Mouse (Mus musculus): Measurements from ENCODE around the gene A3galt2. TPM values are rescaled to one million over a fixed set of nuclear protein-coding genes. Genes with fewer than 3 reads are reported as not detected.

The A3galt2 gene
- polyA plus RNA-seq, 1 experiment from 2014 or later, result 0.30 TPM

DNA sequence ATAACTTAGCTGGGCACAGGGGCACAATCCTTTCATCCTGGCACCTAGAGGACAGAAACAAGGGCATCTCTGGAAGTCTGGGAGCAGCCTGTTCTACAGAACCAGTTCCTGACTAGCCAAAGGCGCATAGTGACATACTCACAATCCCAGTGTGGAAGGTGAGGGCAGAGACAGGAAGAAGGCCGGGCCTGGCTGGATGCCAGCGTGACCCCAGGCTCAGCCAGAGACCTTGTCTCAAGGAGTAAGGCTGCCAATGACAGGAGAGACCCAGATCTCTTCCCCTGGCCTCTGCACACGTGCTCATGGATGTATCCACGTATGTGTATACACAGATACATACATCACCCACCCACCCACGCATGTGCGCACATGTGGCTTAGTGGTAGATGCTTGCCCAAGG is 26.9 kb downstream of the A3galt2 start:
- H3K9me3 ChIP-seq (ENCODE audit: control insufficient read depth, low read length), result no peaks in the 10 kb centered on the region
- no peak overlapping the region for H3K4me3 ChIP-seq (ENCODE audit: low read length)
- no peaks in the 10 kb centered on the region for H3K27me3 ChIP-seq (ENCODE audit: control insufficient read depth, insufficient read depth, low read depth, low read length)
- no peak overlapping the region for H3K27ac ChIP-seq (ENCODE audit: low read length)
- ATAC-seq (ENCODE audit: low read depth), result no peak
- peaks cover 3% of the 10 kb centered on the region; the same call in 1 of the 2 replicates for H3K4me1 ChIP-seq (replicated peaks; ENCODE audit: control insufficient read depth, insufficient read depth, low read length)
- no peak overlapping the region for H3K9ac ChIP-seq (ENCODE audit: low read length)
- H3K4me2 ChIP-seq (ENCODE audit: low read depth, low read length), result no peak overlapping the region
- peaks cover 62% of the 10 kb centered on the region for H3K36me3 ChIP-seq (ENCODE audit: control insufficient read depth, insufficient read depth, low read length)
- WGBS, result 74% methylated on average over 7 of the region's 7 CpGs

DNA sequence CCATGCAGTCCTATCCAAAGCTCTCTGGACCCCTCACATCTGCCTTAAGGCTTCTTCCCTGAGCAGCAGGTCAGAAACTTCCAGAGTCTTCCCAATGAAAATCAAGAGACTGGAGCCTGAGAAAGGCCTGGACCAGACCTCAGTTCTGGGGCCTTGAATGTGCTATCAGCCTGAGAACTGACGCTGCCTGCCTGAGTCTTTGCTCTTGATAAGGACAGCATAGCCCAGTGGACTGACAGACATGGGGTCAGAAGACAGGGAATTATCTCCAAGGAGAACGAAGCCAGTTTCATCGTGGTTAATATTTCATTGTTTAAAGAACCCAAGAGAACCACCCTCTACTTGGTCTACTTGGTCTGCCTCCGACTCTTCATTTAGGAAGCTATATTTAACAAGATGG is 27.5 kb downstream of the A3galt2 start:
- H3K4me2 ChIP-seq (ENCODE audit: low read depth, low read length), result no peak overlapping the region
- no peak overlapping the region for H3K9ac ChIP-seq (ENCODE audit: low read length)
- no peaks in the 10 kb centered on the region for H3K9me3 ChIP-seq (ENCODE audit: control insufficient read depth, low read length)
- H3K27ac ChIP-seq (ENCODE audit: low read length), result no peak overlapping the region
- H3K27me3 ChIP-seq (ENCODE audit: control insufficient read depth, insufficient read depth, low read depth, low read length), result no peaks in the 10 kb centered on the region
- H3K36me3 ChIP-seq (ENCODE audit: control insufficient read depth, insufficient read depth, low read length), result peaks cover 64% of the 10 kb centered on the region
- H3K4me3 ChIP-seq (ENCODE audit: low read length), result no peak overlapping the region
- no peak for ATAC-seq (ENCODE audit: low read depth)
- peaks cover 3% of the 10 kb centered on the region; the same call in 1 of the 2 replicates for H3K4me1 ChIP-seq (replicated peaks; ENCODE audit: control insufficient read depth, insufficient read depth, low read length)
- 57% methylated on average over 4 of the region's 4 CpGs for WGBS

DNA sequence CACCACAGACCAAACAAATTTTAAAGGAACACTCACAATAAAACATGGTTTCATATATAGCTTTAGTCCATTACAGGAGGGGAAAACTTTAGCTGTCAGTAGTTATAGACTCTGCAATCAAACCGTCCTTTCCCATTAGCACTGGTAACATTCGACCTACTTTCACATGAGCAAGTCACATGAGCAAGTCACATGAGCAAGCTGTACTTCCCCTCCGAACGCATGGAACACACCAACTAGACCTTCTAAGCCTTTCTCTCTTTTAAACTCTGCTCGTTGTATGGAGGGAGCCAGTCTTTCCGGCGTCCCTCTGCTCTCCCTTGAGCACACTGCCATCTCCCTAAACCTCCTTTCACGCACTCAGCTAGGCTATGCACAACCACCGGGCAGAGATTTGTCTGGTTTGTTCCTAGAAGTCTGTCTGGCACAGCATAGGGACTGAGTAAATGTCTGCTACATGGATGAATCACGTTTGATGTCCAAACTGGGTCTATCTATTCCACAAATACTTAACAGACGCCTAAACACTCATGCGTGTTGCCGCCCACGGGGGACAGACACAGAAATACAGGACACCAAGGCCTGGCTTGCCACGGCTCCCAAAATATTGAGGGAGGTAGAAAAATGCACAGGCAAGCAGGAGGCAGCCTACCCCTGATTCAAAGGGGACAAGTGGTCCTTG is 29.9 kb downstream of the A3galt2 start:
- WGBS, result 87% methylated on average over 15 of the region's 15 CpGs
- no peak overlapping the region for H3K4me3 ChIP-seq (ENCODE audit: low read length)
- H3K9me3 ChIP-seq (ENCODE audit: control insufficient read depth, low read length), result no peaks in the 10 kb centered on the region
- H3K36me3 ChIP-seq (ENCODE audit: control insufficient read depth, insufficient read depth, low read length), result peaks cover 53% of the 10 kb centered on the region
- H3K4me1 ChIP-seq (replicated peaks; ENCODE audit: control insufficient read depth, insufficient read depth, low read length), result peaks cover 3% of the 10 kb centered on the region; the same call in 1 of the 2 replicates
- no peak overlapping the region for H3K4me2 ChIP-seq (ENCODE audit: low read depth, low read length)
- no peak overlapping the region for H3K9ac ChIP-seq (ENCODE audit: low read length)
- H3K27ac ChIP-seq (ENCODE audit: low read length), result no peak overlapping the region
- no peaks in the 10 kb centered on the region for H3K27me3 ChIP-seq (ENCODE audit: control insufficient read depth, insufficient read depth, low read depth, low read length)
- no peak for ATAC-seq (ENCODE audit: low read depth)

DNA sequence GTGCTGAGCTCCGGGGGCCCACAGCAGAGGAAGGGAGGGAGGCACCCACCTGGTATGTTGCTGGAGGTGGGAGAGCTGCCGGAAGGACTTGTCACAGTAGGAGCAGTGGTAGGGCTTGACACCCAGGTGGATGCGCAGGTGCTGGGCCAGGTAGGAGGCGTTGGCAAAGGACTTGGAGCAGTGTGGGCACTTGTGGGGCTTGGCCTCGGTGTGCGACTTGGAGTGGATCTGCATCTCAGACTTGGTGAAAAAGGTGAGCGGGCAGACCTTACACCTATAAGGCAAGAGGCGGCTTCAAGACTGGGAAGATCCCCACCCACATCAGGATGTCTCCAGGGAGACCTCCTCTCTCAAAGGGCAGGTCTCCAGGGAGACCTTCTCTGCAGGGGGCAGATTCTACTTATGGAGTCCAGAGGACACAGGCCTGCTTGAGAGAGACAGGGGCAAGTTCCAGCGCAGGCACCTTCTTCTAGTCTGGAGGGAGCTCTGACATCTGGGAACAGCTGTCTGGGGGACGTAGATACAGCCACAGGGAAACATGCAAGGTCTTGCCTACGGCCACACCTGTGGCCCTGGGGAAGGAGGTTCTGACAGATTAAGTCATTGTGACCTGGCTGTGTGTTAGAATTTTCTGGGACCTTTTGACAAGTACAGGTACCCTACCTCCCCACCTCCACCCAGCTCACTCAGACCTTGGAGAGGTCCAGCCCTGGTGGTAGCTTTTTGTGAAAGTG is 30.9 kb downstream of the A3galt2 start:
- H3K36me3 ChIP-seq (ENCODE audit: control insufficient read depth, insufficient read depth, low read length), result peaks cover 50% of the 10 kb centered on the region
- no peak overlapping the region for H3K9ac ChIP-seq (ENCODE audit: low read length)
- H3K27ac ChIP-seq (ENCODE audit: low read length), result no peak overlapping the region
- no peaks in the 10 kb centered on the region for H3K27me3 ChIP-seq (ENCODE audit: control insufficient read depth, insufficient read depth, low read depth, low read length)
- no peaks in the 10 kb centered on the region for H3K9me3 ChIP-seq (ENCODE audit: control insufficient read depth, low read length)
- ATAC-seq (ENCODE audit: low read depth), result no peak
- no peak overlapping the region for H3K4me3 ChIP-seq (ENCODE audit: low read length)
- peaks cover 8% of the 10 kb centered on the region; the same call in 1 of the 2 replicates for H3K4me1 ChIP-seq (replicated peaks; ENCODE audit: control insufficient read depth, insufficient read depth, low read length)
- WGBS, result 91% methylated on average over 10 of the region's 11 CpGs
- H3K4me2 ChIP-seq (ENCODE audit: low read depth, low read length), result no peak overlapping the region

DNA sequence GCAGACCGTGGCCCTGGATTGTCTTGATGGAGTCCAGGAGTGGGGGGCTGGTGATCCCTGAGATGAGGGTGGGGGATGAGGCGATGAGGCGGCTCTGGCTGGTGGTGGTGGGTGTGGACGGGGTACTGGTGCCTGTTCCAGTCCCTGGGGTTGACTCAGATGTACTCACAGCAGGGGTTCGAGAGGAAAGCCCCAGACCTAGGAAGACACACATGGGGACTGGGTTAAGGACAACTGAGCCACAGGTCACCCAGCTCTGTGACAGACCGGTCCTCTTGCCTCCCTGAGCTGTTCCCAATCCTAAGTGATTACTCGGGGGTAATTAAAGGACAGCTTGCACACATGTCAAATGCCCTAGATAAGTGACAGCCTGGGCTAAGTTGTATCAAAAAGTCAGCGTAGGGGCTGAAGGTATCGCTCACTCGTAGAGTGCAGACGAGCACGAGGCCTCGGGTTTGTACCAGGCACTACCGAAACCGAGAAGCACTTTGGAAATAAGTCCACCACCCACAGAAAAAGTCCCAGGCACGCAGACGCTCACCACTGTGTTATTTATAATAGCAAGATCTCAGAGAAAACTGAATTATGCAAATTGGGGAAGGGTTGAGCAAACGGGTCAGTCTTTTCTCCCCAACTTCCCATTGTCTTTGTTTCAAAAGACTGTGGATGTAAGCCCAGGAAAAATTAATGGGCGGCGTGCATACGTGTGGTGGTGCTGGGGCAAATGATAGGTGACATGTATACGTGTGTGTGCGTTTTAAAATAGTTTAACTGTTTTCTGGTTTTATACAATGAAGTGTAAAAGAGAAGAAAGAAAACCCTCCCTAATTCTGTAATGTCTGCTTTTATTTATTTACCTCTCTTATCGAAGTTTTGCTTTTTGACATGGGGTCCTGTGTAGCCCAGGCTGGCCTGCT is 32.1 kb downstream of the A3galt2 start:
- ATAC-seq (ENCODE audit: low read depth), result no peak
- no peak overlapping the region for H3K4me3 ChIP-seq (ENCODE audit: low read length)
- H3K9ac ChIP-seq (ENCODE audit: low read length), result no peak overlapping the region
- peaks cover 40% of the 10 kb centered on the region for H3K36me3 ChIP-seq (ENCODE audit: control insufficient read depth, insufficient read depth, low read length)
- WGBS, result 90% methylated on average over 24 of the region's 24 CpGs
- no peak overlapping the region for H3K27ac ChIP-seq (ENCODE audit: low read length)
- H3K27me3 ChIP-seq (ENCODE audit: control insufficient read depth, insufficient read depth, low read depth, low read length), result no peaks in the 10 kb centered on the region
- H3K4me1 ChIP-seq (replicated peaks; ENCODE audit: control insufficient read depth, insufficient read depth, low read length), result peaks cover 6% of the 10 kb centered on the region; the same call in 1 of the 2 replicates
- no peaks in the 10 kb centered on the region for H3K9me3 ChIP-seq (ENCODE audit: control insufficient read depth, low read length)
- no peak overlapping the region for H3K4me2 ChIP-seq (ENCODE audit: low read depth, low read length)

DNA sequence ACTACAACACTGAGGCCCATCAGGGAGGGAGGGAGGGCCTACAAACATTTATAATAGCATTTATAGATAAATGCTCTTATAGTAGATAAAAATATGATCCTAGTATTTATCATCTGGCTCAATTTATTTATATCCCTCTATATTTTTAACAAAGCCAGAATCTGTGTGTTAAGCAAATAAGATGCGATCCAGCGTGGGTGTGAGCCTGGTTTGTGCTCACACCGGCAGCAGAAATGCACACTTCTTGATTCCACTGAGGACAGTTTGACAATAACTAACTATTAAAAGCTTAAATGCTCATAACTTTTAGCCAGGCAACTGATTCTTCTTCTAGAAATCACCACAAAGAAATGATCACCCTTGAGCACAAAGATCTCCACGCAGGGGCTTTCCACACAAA is 32.9 kb downstream of the A3galt2 start:
- no peaks in the 10 kb centered on the region for H3K9me3 ChIP-seq (ENCODE audit: control insufficient read depth, low read length)
- H3K27me3 ChIP-seq (ENCODE audit: control insufficient read depth, insufficient read depth, low read depth, low read length), result no peaks in the 10 kb centered on the region
- H3K9ac ChIP-seq (ENCODE audit: low read length), result no peak overlapping the region
- ATAC-seq (ENCODE audit: low read depth), result no peak
- H3K4me2 ChIP-seq (ENCODE audit: low read depth, low read length), result no peak overlapping the region
- no peak overlapping the region for H3K27ac ChIP-seq (ENCODE audit: low read length)
- peaks cover 39% of the 10 kb centered on the region for H3K36me3 ChIP-seq (ENCODE audit: control insufficient read depth, insufficient read depth, low read length)
- H3K4me1 ChIP-seq (replicated peaks; ENCODE audit: control insufficient read depth, insufficient read depth, low read length), result peaks cover 5% of the 10 kb centered on the region; the same call in 1 of the 2 replicates
- no peak overlapping the region for H3K4me3 ChIP-seq (ENCODE audit: low read length)
- WGBS, result 94% methylated on average over 4 of the region's 4 CpGs

DNA sequence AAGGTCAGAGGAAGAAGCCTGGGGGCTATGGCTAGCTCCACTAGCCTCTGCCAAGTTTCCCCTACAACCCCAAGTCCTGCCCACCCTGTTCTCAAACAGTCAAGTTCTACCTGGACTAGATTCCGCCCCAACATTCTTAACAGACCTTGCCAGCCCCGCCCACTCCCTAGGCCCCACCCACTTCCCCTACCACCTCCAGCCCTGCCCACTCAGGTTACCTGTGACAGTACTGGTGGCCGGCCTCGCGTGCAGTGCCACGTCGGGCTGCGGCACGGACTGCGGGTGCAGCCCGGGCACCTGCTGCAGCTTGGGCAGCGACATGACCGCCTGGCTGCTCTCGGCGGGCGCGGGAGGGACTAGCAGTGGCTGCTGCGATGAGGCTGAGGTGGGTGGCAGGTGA is 34.5 kb downstream of the A3galt2 start:
- Histone ChIP-seq H3K27ac (ENCODE audit: low read length) (no peak overlapping the region), H3K4me3 (ENCODE audit: low read length) (no peak overlapping the region), H3K9ac (ENCODE audit: low read length) (no peak overlapping the region), H3K4me1 (replicated peaks; ENCODE audit: control insufficient read depth, insufficient read depth, low read length) (peaks cover 5% of the 10 kb centered on the region; the same call in 1 of the 2 replicates), H3K27me3 (ENCODE audit: control insufficient read depth, insufficient read depth, low read depth, low read length) (no peaks in the 10 kb centered on the region), H3K4me2 (ENCODE audit: low read depth, low read length) (no peak overlapping the region), H3K9me3 (ENCODE audit: control insufficient read depth, low read length) (no peaks in the 10 kb centered on the region), H3K36me3 (ENCODE audit: control insufficient read depth, insufficient read depth, low read length) (peaks cover 29% of the 10 kb centered on the region)
- 42% methylated on average over 18 of the region's 18 CpGs for WGBS
- ATAC-seq (ENCODE audit: low read depth), result peak; percentile 75

DNA sequence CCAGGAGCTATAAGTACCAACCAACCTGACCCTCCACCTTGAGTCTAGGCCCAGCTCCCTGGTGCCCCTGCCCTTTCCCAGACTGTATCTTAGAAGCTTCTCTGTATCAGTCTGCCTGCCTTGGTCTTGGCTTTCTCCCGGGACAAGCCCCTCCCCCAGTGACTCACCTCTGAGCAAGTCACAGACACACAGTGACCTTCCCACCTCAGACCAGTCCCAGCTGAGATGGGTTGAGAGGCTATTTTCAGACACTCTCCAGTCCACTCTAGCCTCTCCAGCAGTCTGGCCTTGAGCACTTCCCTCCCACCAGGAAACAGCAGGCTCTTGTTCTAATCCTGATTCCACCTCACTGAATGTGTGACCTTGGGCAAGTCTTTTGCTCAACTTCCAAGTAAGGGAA is 38.5 kb downstream of the A3galt2 start:
- 14% methylated on average over 1 of the region's 1 CpGs for WGBS
- no peak for ATAC-seq (ENCODE audit: low read depth)
- no peaks in the 10 kb centered on the region; the same call in 1 of the 2 replicates for H3K36me3 ChIP-seq (ENCODE audit: control insufficient read depth, insufficient read depth, low read length)
- no peak overlapping the region for H3K4me3 ChIP-seq (ENCODE audit: low read length)
- H3K9ac ChIP-seq (ENCODE audit: low read length), result no peak overlapping the region
- peaks cover 27% of the 10 kb centered on the region for H3K4me1 ChIP-seq (replicated peaks; ENCODE audit: control insufficient read depth, insufficient read depth, low read length)
- H3K27ac ChIP-seq (ENCODE audit: low read length), result no peak overlapping the region
- no peaks in the 10 kb centered on the region for H3K27me3 ChIP-seq (ENCODE audit: control insufficient read depth, insufficient read depth, low read depth, low read length)
- H3K4me2 ChIP-seq (ENCODE audit: low read depth, low read length), result no peak overlapping the region
- H3K9me3 ChIP-seq (ENCODE audit: control insufficient read depth, low read length), result no peaks in the 10 kb centered on the region

DNA sequence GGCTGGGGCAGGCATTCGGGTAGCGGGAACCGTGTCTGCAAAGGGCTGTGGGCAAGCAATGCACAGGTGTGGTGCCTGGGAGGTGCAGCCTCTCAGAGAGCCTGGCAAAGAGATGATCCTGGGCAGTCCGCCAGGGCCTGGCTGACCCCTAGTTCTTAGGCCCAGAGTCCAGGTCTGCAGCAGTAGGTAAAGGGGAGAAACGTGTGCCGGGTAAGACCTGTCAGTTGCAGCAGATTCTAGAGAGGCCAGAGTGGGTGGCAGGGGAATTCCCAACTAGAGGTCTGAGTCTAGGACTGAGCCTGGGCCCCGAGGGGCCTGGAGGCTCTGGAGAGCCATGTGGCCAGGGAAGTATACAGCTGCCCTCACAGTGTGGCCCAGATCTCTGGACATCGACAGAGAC is 39.0 kb downstream of the A3galt2 start:
- Histone ChIP-seq H3K27ac (ENCODE audit: low read length) (no peak overlapping the region), H3K27me3 (ENCODE audit: control insufficient read depth, insufficient read depth, low read depth, low read length) (no peaks in the 10 kb centered on the region), H3K4me3 (ENCODE audit: low read length) (no peak overlapping the region), H3K4me1 (replicated peaks; ENCODE audit: control insufficient read depth, insufficient read depth, low read length) (peaks cover 27% of the 10 kb centered on the region), H3K4me2 (ENCODE audit: low read depth, low read length) (no peak overlapping the region), H3K9me3 (ENCODE audit: control insufficient read depth, low read length) (no peaks in the 10 kb centered on the region), H3K36me3 (ENCODE audit: control insufficient read depth, insufficient read depth, low read length) (no peaks in the 10 kb centered on the region; the same call in 1 of the 2 replicates), H3K9ac (ENCODE audit: low read length) (no peak overlapping the region)
- ATAC-seq (ENCODE audit: low read depth), result no peak
- WGBS, result 77% methylated on average over 8 of the region's 8 CpGs
